12 mouse cellular contexts compared by ENCODE assay signal in genomic region chr9:120985009-120985408, GRCm38 (mm10).
"Had no signal": no experiment of that assay in that cellular context is flagged by ENCODE, and none has a peak within 500 bp of the region (broad histone marks: within the 10 kb centered on the region; RNA-seq: fewer than 3 reads in every experiment).

No protein-coding gene starts in this region.

- H3K9me3 ChIP-seq: hindbrain, embryonic 15.5 days; limb, embryonic 13.5 days; liver, embryonic 12.5 days; megakaryocyte, embryonic 14.5 days; midbrain, embryonic 15.5 days; neural tube, embryonic 12.5 days had no signal

- ATAC-seq: liver, embryonic 12.5 days; midbrain, embryonic 15.5 days had no signal

- H3K4me1 ChIP-seq: megakaryocyte, embryonic 14.5 days had no signal

- H3K27ac ChIP-seq: hindbrain, embryonic 15.5 days; limb, embryonic 13.5 days; liver, embryonic 12.5 days; macrophage; midbrain, embryonic 15.5 days; neural tube, embryonic 12.5 days had no signal

- H3K9ac ChIP-seq: hindbrain, embryonic 15.5 days; limb, embryonic 13.5 days; liver, embryonic 12.5 days; lung, embryonic 14.5 days; midbrain, embryonic 15.5 days; neural tube, embryonic 12.5 days had no signal

- DNase-seq: left cerebral cortex, postnatal 4 days; lung, embryonic 14.5 days; lung, postnatal 10 days; thymus, postnatal 14 days had no signal

- H3K36me3 ChIP-seq: hindbrain, embryonic 15.5 days; limb, embryonic 13.5 days; liver, embryonic 12.5 days; midbrain, embryonic 15.5 days had no signal

- H3K4me2 ChIP-seq: hindbrain, embryonic 15.5 days; limb, embryonic 13.5 days; liver, embryonic 12.5 days; lung, embryonic 14.5 days; midbrain, embryonic 11.5 days; midbrain, embryonic 15.5 days; neural tube, embryonic 12.5 days had no signal

- H3K4me3 ChIP-seq: hindbrain, embryonic 15.5 days; limb, embryonic 13.5 days; liver, embryonic 12.5 days; megakaryocyte, embryonic 14.5 days; midbrain, embryonic 15.5 days; neural tube, embryonic 12.5 days had no signal

- H3K27me3 ChIP-seq: hindbrain, embryonic 15.5 days; limb, embryonic 13.5 days; liver, embryonic 12.5 days; midbrain, embryonic 15.5 days; neural tube, embryonic 12.5 days had no signal
